Mouse (Mus musculus) hindbrain, embryonic 13.5 days (tissue): Measurements from ENCODE around the gene Dlgap3. TPM values are rescaled to one million over a fixed set of nuclear protein-coding genes. Genes with fewer than 3 reads are reported as not detected.
A peak's percentile ranks its signal among the peaks of the same experiment; 100 is the strongest.

ENCODE experiments used
- ATAC-seq: fragments of 200-750 bp; cut with Nextera tagmentation; 2 replicates; pipeline ENCODE4 v1.8.0; 2017; ENCODE audit warnings: moderate TSS enrichment; ENCODE audit not compliant: low FRiP score
- H3K27ac ChIP-seq: fragments of 300-500 bp; sonication (generic); 2 replicates; pipeline ENCODE4 v1.5.1; 2015; ENCODE audit warnings: inconsistent platforms, mild to moderate bottlenecking, moderate library complexity
- H3K27me3 ChIP-seq: fragments of 300-500 bp; sonication (generic); 2 replicates; pipeline ENCODE4 v1.6.1; 2015; ENCODE audit warnings: mild to moderate bottlenecking, inconsistent platforms
- H3K36me3 ChIP-seq: fragments of 300-500 bp; sonication (generic); 2 replicates; pipeline ENCODE4 v1.6.1; 2015; ENCODE audit warnings: mild to moderate bottlenecking, inconsistent platforms
- H3K4me1 ChIP-seq: fragments of 300-500 bp; sonication (generic); replicated peaks from 2 replicates; pipeline ENCODE4 v1.6.1; 2015; ENCODE audit warnings: inconsistent platforms
- H3K4me2 ChIP-seq: fragments of 300-500 bp; sonication (generic); 2 replicates; pipeline ENCODE4 v1.6.1; 2015; ENCODE audit warnings: inconsistent platforms, mild to moderate bottlenecking, moderate library complexity
- H3K4me3 ChIP-seq: fragments of 300-500 bp; sonication (generic); 2 replicates; pipeline ENCODE4 v1.5.1; 2015; ENCODE audit warnings: mild to moderate bottlenecking, inconsistent platforms
- H3K9ac ChIP-seq: fragments of 300-500 bp; sonication (generic); 2 replicates; pipeline ENCODE4 v1.6.1; 2015; ENCODE audit warnings: mild to moderate bottlenecking, inconsistent platforms
- H3K9me3 ChIP-seq: fragments of 300-500 bp; sonication (generic); 2 replicates; pipeline ENCODE4 v1.6.1; 2016; ENCODE audit warnings: inconsistent platforms
- WGBS: fragments of 180-500 bp; shearing (Covaris S2); methylation state at CpG from one replicate; pipeline ENCODE4 v1.1.7; 2015; 5-methylcytosine and 5-hydroxymethylcytosine counted together
- polyA plus RNA-seq: library from polyadenylated mRNA; unstranded; fragments of >200 nt; fragmentation: Nextera tagmentation; extraction: Ambion mirVana; gene quantifications from 2 replicates; pipeline ENCODE4 v1.2.1, GENCODE M21; 2015

Gene Dlgap3
- polyA plus RNA-seq, 1 experiment from 2014 or later, result 13.4 TPM

DNA sequence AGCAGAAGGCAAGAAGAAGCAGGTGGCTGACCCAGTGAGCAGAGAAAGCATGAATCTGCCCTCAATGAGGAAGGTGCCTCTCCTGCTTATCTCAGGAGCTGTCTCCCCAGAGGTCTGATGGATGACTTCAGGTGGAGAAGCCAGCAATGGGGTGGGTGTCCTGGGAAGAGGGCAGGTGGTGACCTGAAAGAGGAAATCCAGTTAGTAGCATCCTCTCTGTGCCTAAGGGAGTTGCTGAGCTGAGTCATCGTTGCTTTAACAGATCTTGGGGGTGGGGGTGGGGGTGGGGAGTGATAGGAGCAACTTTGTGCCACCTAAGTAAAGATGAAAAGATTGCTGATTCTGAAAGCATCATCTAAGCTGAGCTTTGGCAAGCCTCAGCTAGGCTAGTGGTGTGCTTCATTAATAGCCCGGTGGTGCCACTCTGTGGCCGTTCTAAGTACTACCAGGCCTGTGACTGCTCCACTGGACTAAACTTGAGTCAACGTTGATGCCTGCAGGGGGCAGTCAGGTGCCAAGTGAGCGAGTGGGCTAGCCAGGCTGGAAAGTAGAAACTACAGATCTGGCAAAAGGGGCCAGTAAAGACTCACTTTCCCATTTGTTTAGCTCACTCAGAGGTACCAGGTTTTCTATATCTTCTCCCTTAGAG is 80.8 kb downstream of the Dlgap3 start:
- Histone ChIP-seq H3K27ac (no peak overlapping the region), H3K4me3 (no peak overlapping the region), H3K4me2 (no peak overlapping the region), H3K9ac (no peak overlapping the region), H3K36me3 (peaks cover 19% of the 10 kb centered on the region), H3K4me1 (peaks cover 17% of the 10 kb centered on the region), H3K27me3 (no peaks in the 10 kb centered on the region), H3K9me3 (no peaks in the 10 kb centered on the region)
- peak; percentile 89 for ATAC-seq
- 3% methylated on average over 5 of the region's 5 CpGs for WGBS

DNA sequence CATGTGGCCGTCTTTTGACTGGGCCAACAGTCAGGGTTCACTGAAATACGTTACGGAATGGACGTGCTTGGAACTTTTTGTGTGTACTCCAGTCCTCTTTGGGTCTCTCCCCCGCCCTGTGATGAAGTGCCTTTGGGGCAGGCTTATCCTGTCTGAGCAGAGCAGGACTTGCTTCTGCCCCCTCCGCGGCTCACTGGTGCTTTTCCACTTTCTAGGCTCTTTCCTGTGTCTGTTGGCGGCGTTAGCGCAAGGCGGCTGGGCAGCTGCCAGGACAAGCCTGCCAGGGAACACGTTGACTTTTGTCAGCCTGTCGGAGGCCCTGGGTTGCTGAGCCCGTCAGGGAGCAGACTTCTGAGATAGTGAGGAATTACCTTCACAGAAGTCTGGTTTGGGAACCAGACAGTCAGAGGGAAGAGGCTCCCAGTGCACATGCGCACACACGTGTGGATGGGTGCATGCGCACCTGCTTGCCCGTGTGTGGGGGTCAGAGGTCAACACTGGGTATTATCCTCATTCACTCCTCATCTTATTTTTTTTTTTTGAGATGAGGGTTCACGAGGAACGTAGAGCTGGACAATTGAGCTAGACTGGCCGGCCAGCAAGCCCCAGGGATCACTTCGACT is 83.1 kb downstream of the Dlgap3 start:
- no peak overlapping the region for H3K4me3 ChIP-seq
- no peak overlapping the region for H3K4me2 ChIP-seq
- H3K9me3 ChIP-seq, result no peaks in the 10 kb centered on the region
- WGBS, result 56% methylated on average over 22 of the region's 22 CpGs
- H3K27ac ChIP-seq, result peak overlapping the region; percentile 8; the same call in 1 of the 2 replicates
- H3K36me3 ChIP-seq, result peaks cover 13% of the 10 kb centered on the region
- H3K9ac ChIP-seq, result 0 out of 2 replicates have a peak overlapping the region, but pooled peaks have one; percentile 26
- no peaks in the 10 kb centered on the region for H3K27me3 ChIP-seq
- ATAC-seq, result no peak
- peaks cover 8% of the 10 kb centered on the region; the same call in 1 of the 2 replicates for H3K4me1 ChIP-seq

DNA sequence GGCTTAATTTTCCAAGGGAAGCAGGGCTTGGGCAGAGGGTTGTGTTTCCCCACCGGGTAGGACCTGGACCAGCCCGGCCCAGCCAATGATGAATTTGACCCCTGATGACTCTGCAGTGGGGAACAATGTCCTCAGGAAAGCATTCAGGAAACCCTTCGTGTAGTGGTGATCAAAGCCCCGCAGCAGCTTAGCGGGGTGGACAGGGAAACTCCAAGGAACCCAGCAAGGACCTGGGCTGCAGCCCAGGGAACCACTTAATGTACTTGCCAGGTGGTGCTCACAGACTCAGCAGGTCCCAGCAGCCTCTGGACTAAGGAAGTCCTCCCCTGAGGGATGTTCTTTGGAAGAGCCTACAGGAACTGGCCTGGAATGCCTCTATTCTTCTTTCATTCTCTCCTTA is 87.7 kb downstream of the Dlgap3 start:
- no peak overlapping the region for H3K9ac ChIP-seq
- WGBS, result 47% methylated on average over 5 of the region's 5 CpGs
- no peak for ATAC-seq
- no peaks in the 10 kb centered on the region for H3K36me3 ChIP-seq
- peaks cover 6% of the 10 kb centered on the region; the same call in 1 of the 2 replicates for H3K4me1 ChIP-seq
- no peak overlapping the region for H3K27ac ChIP-seq
- no peak overlapping the region for H3K4me3 ChIP-seq
- no peaks in the 10 kb centered on the region for H3K27me3 ChIP-seq
- H3K9me3 ChIP-seq, result no peaks in the 10 kb centered on the region
- no peak overlapping the region for H3K4me2 ChIP-seq

DNA sequence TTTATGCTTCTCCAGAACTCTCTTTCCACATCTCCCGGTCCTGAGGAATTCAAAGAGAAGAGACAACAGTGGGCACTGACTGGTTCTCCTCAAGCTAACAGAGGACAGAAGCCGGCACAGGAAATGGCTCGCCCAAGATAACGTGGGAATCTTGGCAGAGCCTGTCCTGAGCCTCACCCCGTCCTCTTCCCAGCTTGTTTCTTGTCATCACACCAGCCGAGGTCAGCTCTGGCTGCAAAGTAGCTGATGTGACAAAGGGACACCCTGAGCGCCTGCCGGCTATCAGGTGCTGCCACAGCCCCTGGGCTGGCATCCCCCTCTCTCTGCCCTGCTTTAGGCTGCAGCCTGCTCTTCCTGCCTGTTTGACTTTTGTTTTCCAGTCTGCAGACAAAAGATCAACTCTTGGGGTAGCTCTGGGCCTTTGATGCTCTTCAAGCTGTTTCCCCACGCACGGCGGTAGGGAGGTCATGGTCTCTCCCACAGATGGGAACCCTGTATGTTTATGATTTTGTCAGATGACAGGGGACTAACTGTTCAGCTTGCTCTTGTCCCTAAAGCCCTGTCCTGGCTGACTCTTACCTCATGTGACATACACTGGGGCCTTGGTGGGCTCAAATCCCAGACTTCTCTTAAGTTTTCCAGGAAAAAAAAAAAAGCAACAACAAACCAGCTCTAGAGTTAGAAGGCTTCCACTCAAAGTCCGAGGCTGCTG is 89.3 kb downstream of the Dlgap3 start:
- Histone ChIP-seq H3K4me3 (no peak overlapping the region), H3K27ac (no peak overlapping the region), H3K4me2 (no peak overlapping the region), H3K27me3 (no peaks in the 10 kb centered on the region), H3K9me3 (no peaks in the 10 kb centered on the region), H3K36me3 (no peaks in the 10 kb centered on the region), H3K9ac (no peak overlapping the region), H3K4me1 (no peaks in the 10 kb centered on the region)
- WGBS, result 64% methylated on average over 12 of the region's 12 CpGs
- no peak for ATAC-seq

DNA sequence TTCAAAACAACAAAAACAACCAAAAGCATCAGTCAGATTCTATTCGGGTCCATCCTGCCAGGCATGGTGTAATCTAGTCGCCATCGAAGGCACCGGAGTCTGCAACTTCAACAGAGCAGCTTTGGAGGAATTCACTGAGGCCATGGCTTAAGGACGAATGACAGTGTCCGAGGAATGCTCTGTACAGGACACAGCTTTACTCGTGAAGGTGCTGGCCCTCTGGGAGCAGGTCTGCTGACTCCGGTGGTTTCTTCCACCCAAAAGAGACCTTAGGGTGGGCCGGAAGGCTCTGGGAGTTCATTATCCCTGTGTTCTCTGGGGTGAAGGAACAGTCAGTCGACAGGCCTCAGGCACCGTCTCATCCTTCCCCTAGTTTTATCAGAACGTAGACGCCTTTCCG is 92.6 kb downstream of the Dlgap3 start:
- H3K4me2 ChIP-seq, result no peak overlapping the region
- no peak overlapping the region for H3K4me3 ChIP-seq
- WGBS, result 92% methylated on average over 14 of the region's 14 CpGs
- H3K36me3 ChIP-seq, result no peaks in the 10 kb centered on the region
- no peaks in the 10 kb centered on the region for H3K27me3 ChIP-seq
- H3K9me3 ChIP-seq, result no peaks in the 10 kb centered on the region
- H3K27ac ChIP-seq, result no peak overlapping the region
- H3K9ac ChIP-seq, result no peak overlapping the region
- H3K4me1 ChIP-seq, result 0 out of 2 replicates have a peak, but pooled peaks cover 6% of the 10 kb centered on the region
- no peak for ATAC-seq

DNA sequence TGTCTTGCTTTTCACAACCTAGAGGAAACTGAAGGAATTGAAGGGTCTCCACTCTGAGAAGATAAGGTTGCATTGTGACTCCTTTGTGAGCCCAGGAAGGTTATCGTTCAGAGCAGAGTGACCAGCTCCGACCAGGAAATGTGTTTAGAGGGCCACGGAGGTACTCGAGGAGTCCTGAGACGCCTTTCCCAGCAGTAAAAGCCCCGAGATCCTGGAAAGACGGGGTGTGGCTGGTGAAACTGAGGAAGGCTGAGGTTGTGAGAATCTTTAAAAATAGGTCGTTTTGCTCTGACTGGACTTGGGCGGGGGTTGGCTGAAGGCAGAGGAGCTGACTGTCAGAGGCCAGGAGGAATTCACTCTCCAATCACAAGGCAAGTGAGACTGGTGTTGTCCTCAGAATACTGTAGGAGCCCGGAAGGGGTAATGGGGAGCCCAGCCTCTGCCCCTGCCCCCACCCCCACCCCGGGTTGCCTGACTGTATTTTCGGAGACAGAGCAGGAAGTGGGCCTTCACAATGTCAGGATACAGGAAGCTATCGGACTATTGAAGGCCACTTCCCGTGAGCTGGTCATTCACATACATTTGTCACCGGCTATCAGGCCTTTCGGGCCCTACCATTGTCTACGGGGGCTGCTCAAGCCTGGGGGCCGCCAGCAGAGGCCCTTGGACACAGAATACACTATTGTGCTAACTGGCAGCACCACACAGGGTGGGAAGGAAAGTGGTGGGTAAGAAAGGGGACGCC is 94.6 kb downstream of the Dlgap3 start:
- 60% methylated on average over 19 of the region's 19 CpGs for WGBS
- H3K36me3 ChIP-seq, result no peaks in the 10 kb centered on the region
- no peak overlapping the region for H3K27ac ChIP-seq
- H3K9ac ChIP-seq, result no peak overlapping the region
- H3K9me3 ChIP-seq, result no peaks in the 10 kb centered on the region
- H3K4me3 ChIP-seq, result no peak overlapping the region
- 0 out of 2 replicates have a peak, but pooled peaks cover 6% of the 10 kb centered on the region for H3K4me1 ChIP-seq
- no peak for ATAC-seq
- no peak overlapping the region for H3K4me2 ChIP-seq
- no peaks in the 10 kb centered on the region for H3K27me3 ChIP-seq

DNA sequence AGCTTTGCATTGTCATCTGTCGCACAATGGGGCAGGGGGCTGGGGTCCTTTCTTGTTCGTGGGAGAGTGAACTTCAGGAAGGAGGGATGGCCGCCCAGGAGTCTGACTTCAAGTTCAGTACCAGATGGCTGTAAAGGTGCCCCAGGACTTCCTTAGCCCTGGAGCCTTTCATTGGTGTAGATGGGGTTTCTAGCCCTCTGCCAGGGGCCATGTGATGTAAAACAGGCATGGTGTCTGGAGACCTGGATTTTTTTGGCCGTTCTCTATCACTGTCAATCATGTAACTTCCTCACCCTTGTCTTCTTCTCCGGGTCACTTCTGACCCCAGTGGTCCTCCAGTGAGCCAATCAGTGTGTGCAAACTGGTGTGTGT is 95.2 kb downstream of the Dlgap3 start:
- ATAC-seq, result no peak
- 32% methylated on average over 5 of the region's 5 CpGs for WGBS
- no peaks in the 10 kb centered on the region for H3K9me3 ChIP-seq
- H3K4me2 ChIP-seq, result no peak overlapping the region
- H3K27ac ChIP-seq, result no peak overlapping the region
- H3K4me3 ChIP-seq, result no peak overlapping the region
- no peak overlapping the region for H3K9ac ChIP-seq
- H3K36me3 ChIP-seq, result no peaks in the 10 kb centered on the region
- H3K27me3 ChIP-seq, result no peaks in the 10 kb centered on the region
- 0 out of 2 replicates have a peak, but pooled peaks cover 6% of the 10 kb centered on the region for H3K4me1 ChIP-seq

DNA sequence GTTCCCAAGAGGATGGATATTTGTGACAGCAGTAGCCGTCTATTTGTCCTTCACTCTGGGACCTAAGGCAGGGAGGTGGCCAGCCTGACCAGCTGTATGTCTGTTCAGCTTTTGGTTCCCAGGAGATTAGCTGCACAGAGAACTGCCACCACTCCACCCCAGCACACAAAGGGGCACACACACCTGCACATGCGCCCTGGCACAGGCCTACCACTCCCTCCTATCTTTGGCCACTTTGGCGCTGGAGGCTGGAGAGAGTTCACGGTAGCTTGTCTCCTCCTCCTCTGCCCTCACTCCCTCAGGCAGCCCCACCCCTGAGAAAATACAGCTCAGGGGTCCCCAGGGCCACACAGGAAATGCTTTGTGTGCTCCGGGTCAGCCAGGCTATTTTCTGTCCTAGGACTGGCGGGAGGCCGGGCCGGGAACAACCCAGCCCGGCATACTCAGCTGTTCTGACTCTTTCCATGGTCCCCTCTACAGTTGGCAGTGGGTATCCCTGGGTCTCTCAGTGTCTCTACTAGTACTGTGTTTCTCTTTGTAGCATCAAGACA is 109.5 kb downstream of the Dlgap3 start:
- no peak overlapping the region for H3K27ac ChIP-seq
- H3K9me3 ChIP-seq, result no peaks in the 10 kb centered on the region
- 62% methylated on average over 9 of the region's 9 CpGs for WGBS
- no peak overlapping the region for H3K4me2 ChIP-seq
- H3K9ac ChIP-seq, result no peak overlapping the region; the same call in 1 of the 2 replicates
- no peaks in the 10 kb centered on the region for H3K36me3 ChIP-seq
- ATAC-seq, result no peak
- no peak overlapping the region for H3K4me3 ChIP-seq
- no peaks in the 10 kb centered on the region for H3K4me1 ChIP-seq
- H3K27me3 ChIP-seq, result no peaks in the 10 kb centered on the region

DNA sequence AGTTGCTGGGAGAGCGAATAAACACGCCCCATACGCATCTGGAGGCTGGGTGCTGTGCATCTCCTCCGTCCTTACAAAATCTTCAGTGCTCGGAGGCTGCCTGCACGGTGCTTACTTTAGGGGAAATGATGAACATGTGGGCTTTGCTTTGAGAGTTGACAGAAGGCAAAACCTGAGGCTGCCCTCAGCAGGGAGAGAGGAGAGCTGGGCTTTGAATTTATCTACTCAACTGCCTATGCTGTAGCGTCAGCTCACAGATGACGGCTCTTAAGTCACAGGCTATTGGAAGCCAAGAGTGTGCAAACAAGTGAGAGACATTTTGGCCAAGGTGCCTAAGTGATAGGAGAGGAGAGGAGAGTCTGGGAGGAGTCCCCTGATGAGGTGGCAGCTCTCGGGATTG is 110.2 kb downstream of the Dlgap3 start:
- Histone ChIP-seq H3K9me3 (no peaks in the 10 kb centered on the region), H3K27me3 (no peaks in the 10 kb centered on the region), H3K4me3 (no peak overlapping the region), H3K36me3 (no peaks in the 10 kb centered on the region), H3K27ac (no peak overlapping the region), H3K9ac (no peak overlapping the region; the same call in 1 of the 2 replicates), H3K4me2 (no peak overlapping the region), H3K4me1 (no peaks in the 10 kb centered on the region)
- no peak for ATAC-seq
- WGBS, result 84% methylated on average over 9 of the region's 9 CpGs
